Mouse (Mus musculus) CD4-positive, CD25-positive, alpha-beta regulatory T cell, adult 4 months (primary cell): ENCODE data around the gene Smco2. TPM values are rescaled to one million over a fixed set of nuclear protein-coding genes. Genes with fewer than 3 reads are reported as not detected.

Experiments
- ATAC-seq: one replicate; pipeline ENCODE4 v1.8.0; 2017
- polyA plus RNA-seq, 2 experiments: library from polyadenylated mRNA; unstranded; fragments of 100-300 nt; shearing (Covaris generic); gene quantifications; one replicate each; pipeline ENCODE4 v1.2.1; 2017

Smco2 gene
- not detected for polyA plus RNA-seq

DNA sequence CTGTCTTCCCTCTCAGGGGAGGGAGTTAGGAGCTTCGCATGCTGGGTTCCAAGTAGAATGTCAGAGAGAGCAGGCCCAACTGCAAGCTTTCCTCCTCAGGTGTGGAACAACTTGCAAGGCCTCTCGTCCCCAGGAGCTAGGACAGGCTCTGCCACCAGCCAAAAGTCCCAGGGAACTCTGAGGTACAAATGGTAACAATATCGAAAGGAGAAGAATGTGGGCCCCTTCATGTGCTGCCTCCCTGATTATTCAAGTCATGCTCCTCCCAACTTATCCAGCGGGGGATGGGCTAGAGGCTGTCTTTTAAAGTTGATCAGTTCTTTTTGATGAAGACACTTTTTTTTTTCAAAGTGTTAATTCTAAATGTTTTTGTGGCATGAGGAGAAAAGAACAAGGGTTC, at the start of gene Smco2:
Gene Smco2 (plus strand): TSS at position 55 of the 400 bp plus-strand sequence.
- ATAC-seq = no peak

- no peak for ATAC-seq
Observed at GRCm38 (mm10) chr6:146809991-146810390, 39.9 kb upstream of the Smco2 start.

GRCm38 (mm10) chr6:146813007-146813406, 36.9 kb upstream of the Smco2 start:
- ATAC-seq = no peak

DNA sequence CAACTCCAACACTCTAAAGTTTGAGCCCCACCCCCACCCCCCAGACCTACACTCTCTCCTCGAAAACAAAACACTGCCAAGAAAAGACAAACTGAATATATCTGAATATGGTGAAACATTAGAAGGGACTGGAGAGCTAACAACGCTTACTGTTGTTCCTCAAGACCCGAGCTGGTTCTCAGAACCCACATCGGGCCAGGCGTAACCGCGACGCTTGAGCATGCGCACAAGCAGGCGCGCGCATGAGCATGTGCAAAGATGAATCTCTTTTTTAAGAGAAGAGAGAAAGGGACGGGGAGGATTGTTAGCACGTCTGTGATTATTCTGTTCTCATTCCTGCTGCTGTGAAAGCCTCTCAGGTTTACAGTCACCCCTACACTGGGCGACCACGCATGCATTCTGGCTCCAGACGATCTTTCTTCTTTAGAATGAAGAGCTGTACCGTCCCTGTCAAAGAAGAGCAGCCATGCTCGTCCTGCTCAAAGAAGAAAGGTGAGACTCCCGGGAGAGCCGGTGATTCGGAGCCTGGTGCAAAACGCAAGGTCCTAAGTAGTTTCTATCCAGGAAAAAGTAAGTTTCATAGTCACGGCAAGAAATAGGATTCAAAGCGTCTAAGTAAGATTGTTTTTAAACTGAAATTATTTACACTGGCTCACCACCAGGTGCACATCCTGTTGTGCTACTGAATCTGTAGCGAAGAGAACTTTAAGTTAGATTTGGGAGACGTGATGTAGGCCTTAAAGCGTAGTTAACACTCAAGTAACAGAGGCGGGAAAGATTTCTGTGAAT, 29.5 kb upstream of the Smco2 start:
- no peak for ATAC-seq

- no peak for ATAC-seq
Observed at GRCm38 (mm10) chr6:146821958-146822357, 27.9 kb upstream of the Smco2 start.

- peak; percentile 41 for ATAC-seq
Observed at GRCm38 (mm10) chr6:146824727-146825486, 25.0 kb upstream of the Smco2 start.

- no peak for ATAC-seq
Observed at GRCm38 (mm10) chr6:146825487-146825773, 24.5 kb upstream of the Smco2 start.

DNA sequence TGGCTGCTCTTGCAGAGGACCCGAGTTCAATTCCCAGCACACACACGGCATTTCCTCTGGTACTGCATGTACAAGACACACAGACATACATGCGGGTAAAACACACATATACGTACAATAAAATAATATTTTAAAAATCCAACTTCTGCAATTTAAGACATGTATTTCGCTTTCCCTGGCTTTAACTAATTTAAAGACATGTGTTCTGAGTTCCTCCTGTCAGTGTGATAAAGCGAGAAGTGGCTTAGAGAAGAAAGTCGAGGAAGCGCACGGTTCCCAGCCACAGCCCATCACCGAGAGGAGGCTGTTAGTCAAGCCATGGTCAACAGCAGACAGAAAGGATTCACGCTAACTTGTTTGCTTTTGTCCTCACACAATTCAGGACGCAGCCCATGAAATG, 18.6 kb upstream of the Smco2 start:
- ATAC-seq = no peak

GRCm38 (mm10) chr6:146833485-146834314, 16.2 kb upstream of the Smco2 start:
- peak; percentile 57 for ATAC-seq

GRCm38 (mm10) chr6:146834342-146834741, 15.6 kb upstream of the Smco2 start:
- ATAC-seq = no peak

- ATAC-seq = no peak
Observed at GRCm38 (mm10) chr6:146835784-146836183, 14.1 kb upstream of the Smco2 start.

DNA sequence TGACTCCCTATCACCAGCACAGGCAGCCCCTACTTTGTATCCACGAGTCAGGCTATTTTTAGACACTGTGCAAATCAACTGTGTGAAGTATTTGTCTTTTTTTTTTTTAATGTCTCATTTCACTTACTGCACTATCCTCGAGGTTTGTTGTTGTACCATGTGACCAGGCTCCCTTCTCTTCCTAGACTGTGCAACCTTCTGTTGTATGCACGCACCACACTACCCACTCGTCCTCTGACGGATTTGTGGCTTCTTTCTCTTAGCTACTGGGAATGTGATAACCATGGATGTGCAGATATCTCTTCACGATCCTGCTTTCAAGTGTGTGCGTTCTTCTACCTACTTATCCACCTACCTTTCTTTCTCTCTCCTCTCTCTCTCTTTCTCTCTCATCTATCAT, 12.6 kb upstream of the Smco2 start:
- no peak for ATAC-seq

DNA sequence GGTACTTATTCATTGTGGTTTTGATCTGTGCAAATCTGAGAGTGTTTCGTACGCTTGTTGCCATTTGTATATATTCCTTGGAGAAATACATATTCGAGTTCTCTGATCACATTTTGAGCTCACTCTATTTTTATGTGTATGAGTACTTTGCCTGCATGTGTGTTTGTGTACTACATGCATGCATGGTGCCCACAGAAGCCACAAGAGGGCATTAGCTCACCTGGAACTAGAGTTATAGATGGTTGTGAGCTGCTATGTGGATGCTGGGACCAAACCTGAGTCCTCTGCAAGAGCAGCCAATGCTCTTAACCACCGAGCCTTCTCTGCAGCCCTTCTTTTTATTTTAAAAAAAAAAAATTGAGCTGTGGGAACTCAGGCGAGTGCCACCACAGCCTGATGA, 11.5 kb upstream of the Smco2 start:
- ATAC-seq = no peak

GRCm38 (mm10) chr6:146838863-146839262, 11.0 kb upstream of the Smco2 start:
- no peak for ATAC-seq

DNA sequence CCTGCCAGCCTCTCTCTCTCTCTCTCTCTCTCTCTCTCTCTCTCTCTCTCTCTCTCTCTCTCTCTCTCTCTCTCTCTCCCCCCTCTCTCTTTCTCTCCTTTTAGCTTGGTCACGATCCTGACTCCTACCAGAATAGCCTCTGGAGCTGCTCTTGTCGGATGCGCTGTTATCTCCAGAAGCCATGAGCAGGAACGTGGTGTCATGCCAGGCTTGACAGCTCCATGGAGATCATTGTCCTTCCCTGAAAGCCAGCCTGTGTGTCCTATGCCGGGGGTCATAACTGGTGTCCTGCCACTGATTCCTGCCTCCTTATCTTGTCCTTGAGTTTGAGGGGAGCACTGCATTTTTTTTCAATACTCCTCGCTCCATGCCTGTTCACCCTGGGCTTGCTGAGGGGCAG, 5.0 kb upstream of the Smco2 start:
- ATAC-seq = no peak

DNA sequence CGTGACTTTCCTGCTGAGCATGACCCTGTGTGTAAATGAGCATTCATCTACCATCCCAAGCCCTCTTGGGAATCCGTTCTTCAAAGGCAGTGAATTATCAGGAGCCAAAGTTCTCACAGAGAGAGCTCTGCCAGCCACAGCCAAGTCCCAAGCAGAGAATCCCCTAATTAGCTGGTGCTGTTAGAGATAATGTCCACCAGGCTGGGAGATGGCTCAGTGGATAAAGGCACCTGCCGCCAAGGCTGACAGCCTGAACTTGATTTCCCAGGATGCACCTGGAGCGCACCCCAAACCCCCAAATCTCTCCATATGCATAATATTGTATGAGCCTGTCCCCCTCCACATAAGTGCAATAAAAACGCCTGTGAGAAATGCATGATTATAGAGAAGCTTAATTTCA, 4.6 kb upstream of the Smco2 start:
- no peak for ATAC-seq

DNA sequence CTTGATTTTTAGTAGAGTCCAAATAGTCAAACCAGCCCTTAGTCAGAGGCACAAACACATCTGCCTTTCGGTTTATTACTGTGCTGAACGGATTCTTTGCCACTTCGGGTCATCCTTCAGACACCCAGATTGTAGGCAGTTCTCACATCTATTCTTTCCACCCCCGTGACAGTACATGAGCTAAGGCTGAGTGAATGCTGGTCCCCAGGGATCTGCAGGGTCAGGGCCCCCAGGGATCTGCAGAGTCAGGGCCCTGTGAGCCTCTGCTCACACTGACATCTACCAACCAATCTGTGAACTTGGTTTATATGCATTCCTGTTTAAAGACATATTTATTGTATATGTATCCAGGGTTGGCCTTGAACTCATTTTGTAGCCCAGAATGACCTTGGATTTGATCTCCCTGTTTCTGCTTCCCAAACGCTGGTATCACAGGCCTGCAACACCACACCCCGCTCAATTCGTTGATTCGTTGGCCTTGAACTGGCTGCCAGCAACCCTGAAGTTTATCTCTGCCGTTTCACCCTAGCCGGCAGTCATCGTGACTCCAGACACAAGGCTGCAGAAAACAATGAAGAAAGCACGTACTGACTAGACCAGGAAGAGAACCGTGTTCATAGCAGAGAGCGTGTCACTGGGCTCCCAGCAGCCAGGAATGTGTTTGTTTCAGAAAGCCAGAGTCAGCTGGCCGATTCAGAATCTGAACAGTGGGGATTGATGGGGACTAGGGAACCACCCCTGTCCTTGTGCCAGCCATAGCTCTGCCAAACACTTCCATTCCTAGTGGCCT, 3.7 kb upstream of the Smco2 start:
- no peak for ATAC-seq

GRCm38 (mm10) chr6:146847402-146847801, 2.5 kb upstream of the Smco2 start:
- no peak for ATAC-seq

DNA sequence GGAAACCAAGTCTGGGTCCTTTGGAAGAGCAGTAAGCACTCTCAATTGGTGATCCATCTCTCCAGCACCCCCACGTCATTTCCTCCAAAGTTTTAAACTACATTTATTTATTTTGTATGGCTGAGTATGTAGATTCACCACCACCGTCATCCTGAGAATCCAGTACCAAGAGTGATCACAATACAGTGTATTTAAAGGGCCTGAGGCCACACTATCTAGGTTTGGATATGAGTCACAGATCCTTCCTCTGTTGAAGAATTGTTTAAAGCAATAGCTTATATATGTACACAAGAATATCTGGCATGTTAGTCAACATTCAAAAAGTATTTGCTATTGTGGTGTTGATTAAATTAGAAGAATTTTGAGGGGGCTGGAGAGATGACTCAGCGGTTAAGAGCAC, 1.6 kb upstream of the Smco2 start:
- ATAC-seq = no peak

DNA sequence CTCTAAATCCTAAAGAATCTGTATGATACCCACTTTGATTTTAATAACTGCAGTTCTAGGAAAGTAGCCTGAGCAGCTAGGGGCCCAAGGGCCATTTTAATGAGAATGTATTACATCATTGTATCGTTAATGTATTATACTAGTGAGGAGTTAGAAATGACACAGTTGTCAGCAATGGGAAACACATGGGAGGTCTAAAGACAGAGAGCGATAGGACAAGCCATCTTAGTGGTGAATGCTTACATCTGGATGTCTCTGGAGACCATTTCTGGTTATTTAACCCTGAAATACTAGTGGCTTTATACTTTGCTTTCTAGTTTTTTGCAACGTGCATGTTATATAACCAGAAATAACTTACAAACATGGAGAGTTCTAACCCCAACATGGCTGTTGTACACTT, 2.0 kb downstream of the Smco2 start:
- ATAC-seq = no peak

- no peak for ATAC-seq
Observed at GRCm38 (mm10) chr6:146852739-146853138, 2.8 kb downstream of the Smco2 start.

GRCm38 (mm10) chr6:146855185-146855584, 5.3 kb downstream of the Smco2 start:
- ATAC-seq = no peak

DNA sequence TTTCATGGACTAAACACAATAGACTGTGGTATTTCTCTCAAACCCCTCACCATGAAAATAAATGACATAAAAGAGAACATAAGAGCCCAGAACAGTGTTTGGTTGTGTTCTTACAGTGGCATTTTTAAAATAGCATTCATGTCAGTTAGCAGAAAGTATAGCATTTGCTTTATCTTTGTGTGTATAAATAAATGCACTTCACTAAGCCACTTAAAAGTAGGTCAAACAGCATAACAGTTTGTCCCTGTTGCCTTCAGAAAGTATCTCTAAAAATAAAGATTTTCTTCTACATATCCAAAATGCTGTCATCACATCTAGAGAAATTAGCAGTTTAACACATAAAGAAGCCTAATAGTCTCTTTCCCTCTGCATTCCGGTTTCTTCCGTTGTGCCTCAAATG, 7.5 kb downstream of the Smco2 start:
- no peak for ATAC-seq
